Mouse (Mus musculus): ENCODE results near the gene Rrp8. TPM values are rescaled to one million over a fixed set of nuclear protein-coding genes. Genes with fewer than 3 reads are reported as not detected.

Gene Rrp8
- total RNA-seq (2023) = 10 to 100 TPM; 32.1 to 32.4 TPM

GRCm38 (mm10) chr7:105736911-105737521 lies at the start of gene Rrp8:
Gene Rrp8, minus strand, starts transcription at chr7:105737385.

GRCm38 (mm10) chr7:105751491-105752433 lies 14.6 kb upstream of the Rrp8 start, which contains the start of gene Tpp1:
Gene Tpp1, minus strand, starts transcription at chr7:105752235.

GRCm38 (mm10) chr7:105743926-105744590 lies 6.9 kb upstream of the Rrp8 start, which contains the start of gene Taf10:
Gene Taf10, minus strand, starts transcription at chr7:105744361.

DNA sequence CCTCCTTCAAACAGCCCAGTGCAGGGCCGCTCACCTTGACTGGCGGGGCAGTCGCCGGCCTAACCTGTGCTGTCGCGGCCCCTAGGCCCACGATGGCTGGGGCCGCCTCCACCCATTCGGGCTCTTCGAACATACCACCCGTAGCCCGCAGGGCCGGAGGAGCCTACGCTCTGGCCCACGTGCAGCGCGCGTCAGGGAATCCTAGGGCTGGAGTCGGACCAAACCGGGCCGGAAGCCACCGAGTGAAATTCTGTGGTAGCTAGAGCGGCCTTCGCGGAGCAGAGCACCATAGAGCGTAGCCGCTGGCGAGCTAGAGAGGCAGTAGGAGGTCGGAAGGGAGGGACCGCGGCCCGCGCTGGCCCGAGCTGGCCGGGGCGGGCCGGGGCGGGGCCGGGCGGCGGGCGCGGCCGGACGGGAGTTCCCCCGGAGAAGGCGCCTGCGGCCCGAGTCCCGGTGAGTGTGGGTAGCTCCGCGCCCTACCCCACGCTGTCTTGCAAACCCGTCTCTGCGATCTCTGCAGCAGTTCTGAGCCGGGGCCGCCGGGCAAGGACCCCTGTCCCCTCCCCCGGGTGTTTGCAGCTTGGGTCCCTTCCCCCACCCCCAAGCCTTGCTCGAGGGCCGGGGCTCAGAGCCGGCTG lies 802 bp downstream of the Rrp8 start, which contains the start of gene Ilk:
Gene Ilk, plus strand, starts transcription at position 329 of the 638 bp plus-strand sequence.

Other genes starting within 250 kb of the Rrp8 start
- 10 to 100 TPM; 25.2 to 27.6 TPM for gene Smpd1, start 183.0 kb downstream of the Rrp8 start, total RNA-seq (2023)
- gene Apbb1, start 155.7 kb downstream of the Rrp8 start, total RNA-seq (2023) = 1 to 10 TPM; 3.8 to 4.2 TPM
- gene Hpx, start 137.2 kb downstream of the Rrp8 start, total RNA-seq (2023) = not detected
- gene Trim3, start 103.8 kb downstream of the Rrp8 start, total RNA-seq (2023) = 10 to 100 TPM; 29.9 to 30.2 TPM
- 10 to 100 TPM; 61.4 to 63.9 TPM for gene Timm10b, start 97.3 kb downstream of the Rrp8 start, total RNA-seq (2023)
- gene Arfip2, start 97.0 kb downstream of the Rrp8 start, total RNA-seq (2023) = 10 to 100 TPM; 40.8 to 49.4 TPM
- gene Gm45799, start 96.8 kb downstream of the Rrp8 start, total RNA-seq (2023) = 10 to 100 TPM; 17.5 to 19.2 TPM
- gene Dnhd1, start 86.6 kb downstream of the Rrp8 start, total RNA-seq (2023) = 10 to 100 TPM in 1 of 2 experiments, 1 to 10 TPM in 1; 9.6 to 10.1 TPM
- 10 to 100 TPM; 80.8 to 85.5 TPM for gene Ilk, start 793 bp downstream of the Rrp8 start, total RNA-seq (2023)
- gene Taf10, start 7.0 kb upstream of the Rrp8 start, total RNA-seq (2023) = 100 to 1,000 TPM; 186 to 188 TPM
- 10 to 100 TPM; 68.0 to 76.7 TPM for gene Tpp1, start 14.8 kb upstream of the Rrp8 start, total RNA-seq (2023)
- gene Dchs1, start 50.3 kb upstream of the Rrp8 start, total RNA-seq (2023) = not detected
- 10 to 100 TPM; 41.5 to 45.4 TPM for gene Mrpl17, start 73.7 kb upstream of the Rrp8 start, total RNA-seq (2023)
- gene Gm4070, start 216.6 kb upstream of the Rrp8 start, total RNA-seq (2023) = 100 to 1,000 TPM in 1 of 2 experiments, 10 to 100 TPM in 1; 56.6 to 103 TPM